Mouse (Mus musculus) heart, embryonic 10.5 days (tissue): ENCODE results near the gene Nck1. TPM values are rescaled to one million over a fixed set of nuclear protein-coding genes. Genes with fewer than 3 reads are reported as not detected.

Experiments used
- DNase-seq: peaks from one replicate; pipeline ENCODE4 v3.0.0-alpha.2; 2017; ENCODE audit warnings: low spot score
- H3K27ac ChIP-seq: fragments of 300-500 bp; sonication (generic); 2 replicates; pipeline ENCODE4 v1.5.1; 2016; ENCODE audit warnings: mild to moderate bottlenecking
- H3K27me3 ChIP-seq: fragments of 300-500 bp; sonication (generic); 2 replicates; pipeline ENCODE4 v1.6.1; 2016; ENCODE audit warnings: mild to moderate bottlenecking; ENCODE audit not compliant: poor library complexity, insufficient read depth, severe bottlenecking
- H3K36me3 ChIP-seq: fragments of 300-500 bp; sonication (generic); 2 replicates; pipeline ENCODE4 v1.6.1; 2016; ENCODE audit warnings: mild to moderate bottlenecking, moderate library complexity
- H3K4me1 ChIP-seq: fragments of 300-500 bp; sonication (generic); 2 replicates; pipeline ENCODE4 v1.6.1; 2016; ENCODE audit warnings: mild to moderate bottlenecking
- H3K4me3 ChIP-seq: fragments of 300-500 bp; sonication (generic); 2 replicates; pipeline ENCODE4 v1.5.1; 2016; ENCODE audit warnings: mild to moderate bottlenecking, moderate library complexity
- H3K9me3 ChIP-seq: fragments of 300-500 bp; sonication (generic); 2 replicates; pipeline ENCODE4 v1.6.1; 2016; ENCODE audit warnings: mild to moderate bottlenecking, moderate library complexity
- WGBS: fragments of 180-500 bp; shearing (Covaris S2); methylation state at CpG from one replicate; pipeline ENCODE4 v1.1.7; 2016; 5-methylcytosine and 5-hydroxymethylcytosine counted together
- polyA plus RNA-seq: library from polyadenylated mRNA; unstranded; fragments of >200 nt; fragmentation: Nextera tagmentation; extraction: Ambion mirVana; gene quantifications from 2 replicates; pipeline ENCODE4 v1.2.1, GENCODE M21; 2016

Gene Nck1
- polyA plus RNA-seq, 1 experiment from 2014 or later: 61.2 TPM

GRCm38 (mm10) chr9:100522029-100522428 lies 23.9 kb downstream of the Nck1 start:
- 0 out of 2 replicates have a peak, but pooled peaks cover 2% of the 10 kb centered on the region for H3K4me1 ChIP-seq
- H3K4me3 ChIP-seq: no peak overlapping the region
- no peak overlapping the region for H3K27ac ChIP-seq
- no peaks in the 10 kb centered on the region for H3K9me3 ChIP-seq
- 66% methylated on average over 2 of the region's 2 CpGs for WGBS
- no peak for DNase-seq
- no peaks in the 10 kb centered on the region for H3K27me3 ChIP-seq
- no peaks in the 10 kb centered on the region for H3K36me3 ChIP-seq

GRCm38 (mm10) chr9:100520586-100520985 lies 25.3 kb downstream of the Nck1 start:
- H3K9me3 ChIP-seq: no peaks in the 10 kb centered on the region
- H3K4me3 ChIP-seq: no peak overlapping the region
- H3K4me1 ChIP-seq: 0 out of 2 replicates have a peak, but pooled peaks cover 2% of the 10 kb centered on the region
- no peaks in the 10 kb centered on the region for H3K27me3 ChIP-seq
- H3K36me3 ChIP-seq: no peaks in the 10 kb centered on the region
- 3% methylated on average over 2 of the region's 2 CpGs for WGBS
- no peak for DNase-seq
- no peak overlapping the region for H3K27ac ChIP-seq

GRCm38 (mm10) chr9:100520012-100520411 lies 25.9 kb downstream of the Nck1 start:
- Histone ChIP-seq H3K27me3 (no peaks in the 10 kb centered on the region), H3K27ac (no peak overlapping the region), H3K4me1 (0 out of 2 replicates have a peak, but pooled peaks cover 2% of the 10 kb centered on the region), H3K36me3 (no peaks in the 10 kb centered on the region), H3K9me3 (no peaks in the 10 kb centered on the region), H3K4me3 (no peak overlapping the region)
- DNase-seq: no peak
- WGBS: 97% methylated on average over 3 of the region's 3 CpGs

GRCm38 (mm10) chr9:100507581-100507980 lies 38.4 kb downstream of the Nck1 start:
- 88% methylated on average over 2 of the region's 2 CpGs for WGBS

GRCm38 (mm10) chr9:100506652-100507051 lies 39.3 kb downstream of the Nck1 start:
- no peaks in the 10 kb centered on the region for H3K4me1 ChIP-seq
- no peaks in the 10 kb centered on the region for H3K27me3 ChIP-seq
- no peak overlapping the region for H3K4me3 ChIP-seq
- no peak for DNase-seq
- H3K9me3 ChIP-seq: no peaks in the 10 kb centered on the region
- H3K27ac ChIP-seq: no peak overlapping the region
- H3K36me3 ChIP-seq: peaks cover 6% of the 10 kb centered on the region
- 66% methylated on average over 2 of the region's 2 CpGs for WGBS

More at GRCm38 (mm10) chr9:100507581-100507980, 38.4 kb downstream of the Nck1 start:
- Histone ChIP-seq H3K4me3 (no peak overlapping the region), H3K4me1 (peaks cover under 1% of the 10 kb centered on the region), H3K27ac (no peak overlapping the region), H3K36me3 (peaks cover 5% of the 10 kb centered on the region), H3K9me3 (no peaks in the 10 kb centered on the region), H3K27me3 (no peaks in the 10 kb centered on the region)
- DNase-seq: no peak

GRCm38 (mm10) chr9:100505498-100505897 lies 40.4 kb downstream of the Nck1 start:
- Histone ChIP-seq H3K9me3 (no peaks in the 10 kb centered on the region), H3K27ac (no peak overlapping the region), H3K4me1 (no peaks in the 10 kb centered on the region), H3K36me3 (peaks cover 8% of the 10 kb centered on the region), H3K27me3 (no peaks in the 10 kb centered on the region), H3K4me3 (no peak overlapping the region)
- WGBS: 92% methylated on average over 4 of the region's 4 CpGs
- DNase-seq: no peak

- 87% methylated on average over 5 of the region's 5 CpGs for WGBS
These were observed 52.2 kb downstream of the Nck1 start for GRCm38 (mm10) chr9:100493611-100494261.

GRCm38 (mm10) chr9:100491424-100491823 lies 54.5 kb downstream of the Nck1 start:
- peaks cover 8% of the 10 kb centered on the region; the same call in 1 of the 2 replicates for H3K4me1 ChIP-seq
- H3K9me3 ChIP-seq: no peaks in the 10 kb centered on the region
- peaks cover 9% of the 10 kb centered on the region; the same call in 1 of the 2 replicates for H3K36me3 ChIP-seq
- H3K27me3 ChIP-seq: no peaks in the 10 kb centered on the region
- H3K27ac ChIP-seq: no peak overlapping the region
- no peak for DNase-seq
- no peak overlapping the region for H3K4me3 ChIP-seq
- 53% methylated on average over 1 of the region's 1 CpGs for WGBS

More at GRCm38 (mm10) chr9:100493611-100494261, 52.2 kb downstream of the Nck1 start:
- DNase-seq: no peak
- Histone ChIP-seq H3K27me3 (no peaks in the 10 kb centered on the region), H3K4me3 (no peak overlapping the region), H3K36me3 (peaks cover 17% of the 10 kb centered on the region; the same call in 1 of the 2 replicates), H3K4me1 (peaks cover 5% of the 10 kb centered on the region; the same call in 1 of the 2 replicates), H3K9me3 (no peaks in the 10 kb centered on the region), H3K27ac (no peak overlapping the region)

- peaks cover 10% of the 10 kb centered on the region; the same call in 1 of the 2 replicates for H3K4me1 ChIP-seq
- no peaks in the 10 kb centered on the region for H3K27me3 ChIP-seq
- no peak overlapping the region for H3K27ac ChIP-seq
- no peaks in the 10 kb centered on the region for H3K9me3 ChIP-seq
- H3K36me3 ChIP-seq: peaks cover 9% of the 10 kb centered on the region; the same call in 1 of the 2 replicates
- no peak overlapping the region for H3K4me3 ChIP-seq
- no peak for DNase-seq
- 85% methylated on average over 6 of the region's 6 CpGs for WGBS
These were observed 57.0 kb downstream of the Nck1 start for GRCm38 (mm10) chr9:100488969-100489368.

- H3K36me3 ChIP-seq: peaks cover 9% of the 10 kb centered on the region; the same call in 1 of the 2 replicates
- DNase-seq: no peak
- no peak overlapping the region for H3K4me3 ChIP-seq
- no peaks in the 10 kb centered on the region for H3K9me3 ChIP-seq
- H3K27me3 ChIP-seq: no peaks in the 10 kb centered on the region
- WGBS: 69% methylated on average over 7 of the region's 7 CpGs
- no peak overlapping the region for H3K27ac ChIP-seq
- peaks cover 10% of the 10 kb centered on the region; the same call in 1 of the 2 replicates for H3K4me1 ChIP-seq
These were observed 57.7 kb downstream of the Nck1 start for GRCm38 (mm10) chr9:100488056-100488713.

- no peak within 1 kb of the TSS for H3K27ac ChIP-seq
- H3K9me3 ChIP-seq: no peaks in the 10 kb centered on the region
- no peaks in the 10 kb centered on the region for H3K27me3 ChIP-seq
- H3K4me1 ChIP-seq: peaks cover 15% of the 10 kb centered on the region
- peaks cover 9% of the 10 kb centered on the region; the same call in 1 of the 2 replicates for H3K36me3 ChIP-seq
- no peak for DNase-seq
- no peak within 1 kb of the TSS for H3K4me3 ChIP-seq
- whole genome bisulfite sequencing: 82% methylated on average over 5 of the region's 5 CpGs
These were observed 59.5 kb downstream of the Nck1 start, which contains the start of gene Il20rb for GRCm38 (mm10) chr9:100486431-100486830. Gene Il20rb, minus strand, starts transcription at chr9:100486788.

- peaks cover 3% of the 10 kb centered on the region; the same call in 1 of the 2 replicates for H3K36me3 ChIP-seq
- no peak overlapping the region for H3K4me3 ChIP-seq
- 88% methylated on average over 5 of the region's 5 CpGs for WGBS
- H3K27ac ChIP-seq: no peak overlapping the region
- peaks cover 14% of the 10 kb centered on the region for H3K4me1 ChIP-seq
- DNase-seq: no peak
- no peaks in the 10 kb centered on the region for H3K9me3 ChIP-seq
- no peaks in the 10 kb centered on the region for H3K27me3 ChIP-seq
These were observed 62.6 kb downstream of the Nck1 start for GRCm38 (mm10) chr9:100483318-100483717.

GRCm38 (mm10) chr9:100481626-100482025 lies 64.3 kb downstream of the Nck1 start:
- WGBS: 67% methylated on average over 6 of the region's 6 CpGs
- Histone ChIP-seq H3K36me3 (peaks cover 7% of the 10 kb centered on the region; the same call in 1 of the 2 replicates), H3K4me1 (peaks cover 13% of the 10 kb centered on the region), H3K4me3 (no peak overlapping the region), H3K27ac (no peak overlapping the region; the same call in 1 of the 2 replicates), H3K9me3 (no peaks in the 10 kb centered on the region), H3K27me3 (no peaks in the 10 kb centered on the region)
- DNase-seq: no peak
